Mouse (Mus musculus): ENCODE data around the gene Dnajc10. TPM values are rescaled to one million over a fixed set of nuclear protein-coding genes. Genes with fewer than 3 reads are reported as not detected.
A peak's percentile ranks its signal among the peaks of the same experiment; 100 is the strongest.

Gene Dnajc10
- polyA plus RNA-seq (2011; ENCODE audit: insufficient read length, low read depth, missing spikeins), result 132 and 136 TPM in 2 replicates

DNA sequence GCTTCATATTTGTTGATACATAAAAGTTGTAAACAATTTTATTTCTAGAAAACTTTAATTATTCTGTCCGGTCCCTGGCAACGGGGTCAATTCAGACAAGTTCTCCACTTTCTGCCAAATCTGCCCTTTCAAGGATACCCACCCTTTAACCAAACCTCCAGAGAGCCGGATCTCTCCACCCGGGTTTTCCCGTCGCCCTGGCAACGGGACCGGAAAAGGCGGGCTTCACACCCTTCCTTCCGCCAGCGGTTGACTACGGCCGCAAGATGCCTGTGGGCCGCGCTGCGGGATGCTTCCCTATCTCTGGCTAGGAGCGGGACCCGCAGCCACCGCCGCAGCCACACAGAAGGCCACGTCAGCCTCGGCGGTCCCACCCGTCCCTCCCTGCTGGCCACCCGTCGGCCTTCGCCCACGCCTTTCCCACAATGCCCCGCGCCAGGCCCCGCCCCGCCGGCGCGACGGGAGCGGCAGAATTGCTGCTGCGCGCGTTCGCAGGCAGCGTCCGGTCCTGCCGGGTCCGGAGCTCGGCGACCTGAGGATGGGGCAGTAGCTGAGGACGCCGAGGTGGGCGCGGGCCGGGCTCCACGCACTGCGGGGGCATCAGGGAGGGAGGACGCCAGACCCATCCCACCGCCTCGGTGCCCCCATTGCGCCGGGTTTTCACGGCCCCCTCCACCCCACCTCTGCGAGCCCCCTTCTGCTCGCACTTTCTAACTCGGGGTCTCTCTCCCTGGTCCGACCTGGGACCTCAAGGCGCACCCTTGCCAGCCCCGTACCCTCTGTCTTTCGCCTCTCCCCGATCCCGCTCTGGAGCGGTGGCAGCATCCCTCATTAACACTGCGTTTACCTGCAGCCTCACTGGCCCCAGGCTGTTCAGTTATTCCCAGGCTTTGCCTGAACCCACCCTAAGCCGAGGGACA, at the start of gene Dnajc10:
Dnajc10 (plus strand) TSS at position 225 of the 920 bp plus-strand sequence.
- TF ChIP-seq CTCF (IDR thresholded peaks at IDR 0.05; ENCODE audit: borderline replicate concordance, insufficient read depth, low read length) (no peak), POLR2A (IDR thresholded peaks at IDR 0.05; ENCODE audit: low read depth, low read length) (peak; percentile 96)
- peak within 1 kb of the TSS; percentile 68 for H3K27ac ChIP-seq (ENCODE audit: insufficient read depth, low read length)
- peak within 1 kb of the TSS; percentile 97 for H3K4me3 ChIP-seq (ENCODE audit: insufficient read depth, low read length)
- no peaks in the 10 kb centered on the region for H3K4me1 ChIP-seq (ENCODE audit: control insufficient read depth, insufficient read depth, low read length)

DNA sequence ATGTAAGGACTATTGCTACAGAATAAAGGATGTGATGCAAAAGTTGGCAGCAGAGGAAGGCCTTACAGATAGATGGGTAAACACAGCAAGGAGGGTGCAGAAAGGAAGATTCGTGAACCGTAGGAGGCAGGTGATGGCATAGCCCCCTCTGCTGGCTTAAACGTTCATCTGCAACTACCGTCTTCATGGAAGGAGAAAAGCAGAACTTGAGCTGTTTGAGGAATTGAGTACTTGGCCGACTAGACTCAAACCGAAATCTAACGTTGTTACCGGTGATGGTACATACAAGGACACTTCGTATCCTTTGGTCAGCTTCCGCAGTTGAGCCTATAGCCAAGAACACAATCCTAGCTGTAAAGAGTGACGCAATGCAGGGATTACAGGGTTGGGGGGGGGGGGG, 48.4 kb upstream of the Dnajc10 start:
- TF ChIP-seq CTCF (IDR thresholded peaks at IDR 0.05; ENCODE audit: borderline replicate concordance, insufficient read depth, low read length) (peak; percentile 75; the same call in 1 of the 2 replicates), POLR2A (IDR thresholded peaks at IDR 0.05; ENCODE audit: low read depth, low read length) (no peak)
- H3K27ac ChIP-seq (ENCODE audit: insufficient read depth, low read length), result no peak overlapping the region
- no peaks in the 10 kb centered on the region for H3K4me1 ChIP-seq (ENCODE audit: control insufficient read depth, insufficient read depth, low read length)
- no peak overlapping the region for H3K4me3 ChIP-seq (ENCODE audit: insufficient read depth, low read length)

DNA sequence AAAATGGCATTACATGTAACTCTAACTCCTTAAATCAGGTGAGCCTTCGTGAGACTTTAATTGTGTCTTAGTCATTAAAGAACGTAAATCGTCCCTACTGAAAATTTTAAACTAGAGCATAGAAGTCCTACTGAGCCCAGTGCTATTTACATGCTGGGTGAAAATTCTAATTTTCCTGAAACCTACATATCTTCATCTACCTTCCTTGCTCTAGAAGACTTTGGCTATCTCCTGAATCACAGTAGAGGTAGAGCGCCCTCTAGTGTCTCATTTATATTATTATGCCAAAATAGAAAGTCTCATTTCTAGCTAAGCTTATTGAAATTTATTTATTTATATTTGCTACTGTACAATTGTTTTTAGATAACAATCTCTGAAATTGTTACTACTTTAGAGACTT, 47.2 kb upstream of the Dnajc10 start:
- no peak overlapping the region for H3K4me3 ChIP-seq (ENCODE audit: insufficient read depth, low read length)
- no peaks in the 10 kb centered on the region for H3K4me1 ChIP-seq (ENCODE audit: control insufficient read depth, insufficient read depth, low read length)
- no peak overlapping the region for H3K27ac ChIP-seq (ENCODE audit: insufficient read depth, low read length)
- no peak for TF ChIP-seq POLR2A (IDR thresholded peaks at IDR 0.05; ENCODE audit: low read depth, low read length)
- no peak for TF ChIP-seq CTCF (IDR thresholded peaks at IDR 0.05; ENCODE audit: borderline replicate concordance, insufficient read depth, low read length)

DNA sequence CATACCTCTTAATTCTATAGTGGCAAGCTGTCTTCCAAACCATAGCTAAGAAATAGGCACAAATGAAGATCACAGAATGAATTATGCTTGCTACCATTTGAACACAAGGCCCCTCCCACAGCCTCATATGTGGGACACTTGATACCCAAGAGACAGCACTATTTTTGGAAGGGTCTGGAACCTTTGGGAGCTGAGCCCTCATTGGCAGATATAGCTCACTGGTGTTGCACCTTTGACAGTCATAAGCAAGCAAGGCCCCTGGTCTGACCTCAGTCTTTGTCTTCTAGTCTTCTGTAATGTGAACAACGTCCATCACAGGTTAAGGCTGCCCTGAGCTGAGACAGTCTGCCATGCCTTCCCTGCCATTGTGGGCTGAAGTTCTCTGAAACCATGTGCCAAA, 43.8 kb upstream of the Dnajc10 start:
- no peak for TF ChIP-seq POLR2A (IDR thresholded peaks at IDR 0.05; ENCODE audit: low read depth, low read length)
- no peak for TF ChIP-seq CTCF (IDR thresholded peaks at IDR 0.05; ENCODE audit: borderline replicate concordance, insufficient read depth, low read length)
- Histone ChIP-seq H3K4me3 (ENCODE audit: insufficient read depth, low read length) (no peak overlapping the region), H3K4me1 (ENCODE audit: control insufficient read depth, insufficient read depth, low read length) (no peaks in the 10 kb centered on the region), H3K27ac (ENCODE audit: insufficient read depth, low read length) (no peak overlapping the region)

DNA sequence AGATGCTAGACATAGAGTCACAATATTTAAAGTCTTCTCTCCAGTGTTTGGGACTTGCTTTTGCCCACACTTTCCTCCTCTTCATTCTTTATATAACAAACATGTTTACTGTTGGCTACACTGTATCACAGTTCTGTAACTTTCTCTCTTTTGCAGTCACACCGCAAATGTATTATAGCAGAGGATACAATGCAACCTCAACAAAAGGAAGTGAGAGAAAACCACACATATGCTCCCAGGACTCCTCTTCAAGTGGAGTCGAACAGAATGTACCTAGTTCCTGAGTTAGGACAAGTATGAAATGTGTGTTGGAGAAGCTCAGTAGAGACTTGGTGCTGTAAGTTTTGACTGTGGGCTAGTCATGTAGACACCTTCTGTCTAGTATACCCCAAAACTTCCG, 42.2 kb upstream of the Dnajc10 start:
- H3K27ac ChIP-seq (ENCODE audit: insufficient read depth, low read length), result no peak overlapping the region
- no peak overlapping the region for H3K4me3 ChIP-seq (ENCODE audit: insufficient read depth, low read length)
- H3K4me1 ChIP-seq (ENCODE audit: control insufficient read depth, insufficient read depth, low read length), result no peaks in the 10 kb centered on the region
- TF ChIP-seq CTCF (IDR thresholded peaks at IDR 0.05; ENCODE audit: borderline replicate concordance, insufficient read depth, low read length), result no peak
- no peak for TF ChIP-seq POLR2A (IDR thresholded peaks at IDR 0.05; ENCODE audit: low read depth, low read length)

DNA sequence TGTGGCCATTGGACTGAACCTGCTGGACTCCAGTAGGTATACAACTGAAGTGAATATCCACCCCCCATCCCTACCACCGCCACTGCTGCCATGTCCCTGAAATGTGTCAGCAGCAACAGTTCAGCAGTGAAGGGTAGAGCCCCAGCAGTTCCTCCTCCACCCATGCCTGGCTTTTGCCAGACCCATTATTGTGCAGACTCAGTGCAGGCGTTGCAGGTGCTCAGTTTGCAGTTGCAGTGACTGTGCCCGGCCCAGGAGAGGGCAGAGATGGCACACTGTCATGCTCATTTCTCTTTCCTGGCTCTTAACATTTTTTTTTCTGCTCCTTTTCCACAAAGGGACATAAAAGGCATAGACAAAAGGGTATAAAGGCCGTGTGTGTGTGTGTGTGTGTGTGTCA, 41.5 kb upstream of the Dnajc10 start:
- no peak for TF ChIP-seq POLR2A (IDR thresholded peaks at IDR 0.05; ENCODE audit: low read depth, low read length)
- no peak for TF ChIP-seq CTCF (IDR thresholded peaks at IDR 0.05; ENCODE audit: borderline replicate concordance, insufficient read depth, low read length)
- Histone ChIP-seq H3K27ac (ENCODE audit: insufficient read depth, low read length) (no peak overlapping the region), H3K4me3 (ENCODE audit: insufficient read depth, low read length) (no peak overlapping the region)

DNA sequence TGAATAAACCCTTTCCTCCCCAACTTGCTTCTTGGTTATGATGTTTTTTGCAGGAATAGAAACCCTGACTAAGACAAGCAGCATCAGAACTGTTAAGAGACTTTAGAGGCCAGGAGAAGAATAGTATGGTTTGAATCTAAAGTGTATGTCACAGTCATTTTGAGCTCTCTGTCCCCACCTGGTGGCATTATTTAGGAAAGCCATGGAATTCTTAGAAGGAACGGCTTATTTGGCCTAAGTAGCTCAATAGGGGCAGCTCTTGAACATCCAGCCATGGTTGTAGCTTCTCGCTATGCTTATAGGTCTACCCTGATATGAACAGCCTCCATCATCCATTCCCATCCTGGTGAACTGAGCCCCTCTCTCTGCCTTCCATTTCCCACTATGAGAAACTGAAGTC, 40.1 kb upstream of the Dnajc10 start:
- Histone ChIP-seq H3K4me3 (ENCODE audit: insufficient read depth, low read length) (no peak overlapping the region), H3K27ac (ENCODE audit: insufficient read depth, low read length) (no peak overlapping the region), H3K4me1 (ENCODE audit: control insufficient read depth, insufficient read depth, low read length) (no peaks in the 10 kb centered on the region)
- TF ChIP-seq CTCF (IDR thresholded peaks at IDR 0.05; ENCODE audit: borderline replicate concordance, insufficient read depth, low read length), result no peak
- no peak for TF ChIP-seq POLR2A (IDR thresholded peaks at IDR 0.05; ENCODE audit: low read depth, low read length)

More for the DNA sequence above, 41.5 kb upstream of the Dnajc10 start:
- no peaks in the 10 kb centered on the region for H3K4me1 ChIP-seq (ENCODE audit: control insufficient read depth, insufficient read depth, low read length)

DNA sequence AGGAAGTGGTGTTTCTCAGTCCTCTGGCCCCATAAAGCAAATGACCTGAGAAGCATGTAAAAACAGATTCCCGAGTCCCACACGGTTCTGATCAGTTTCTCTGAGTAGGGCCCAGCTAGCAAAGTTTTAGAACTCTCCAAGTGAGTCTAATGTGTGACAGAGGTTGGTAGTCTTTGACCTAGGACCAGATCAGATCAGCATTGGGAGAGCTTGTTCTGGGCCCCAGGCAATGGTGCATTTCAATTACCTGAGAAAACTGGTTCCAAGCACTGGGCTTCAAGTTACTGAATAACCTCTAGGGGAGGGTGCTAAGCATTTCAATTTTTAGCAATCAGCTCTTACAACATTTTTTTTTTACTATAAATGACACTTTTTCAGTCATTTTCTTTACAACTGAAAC, 33.1 kb upstream of the Dnajc10 start:
- H3K4me1 ChIP-seq (ENCODE audit: control insufficient read depth, insufficient read depth, low read length), result 0 out of 2 replicates have a peak, but pooled peaks cover 2% of the 10 kb centered on the region
- TF ChIP-seq CTCF (IDR thresholded peaks at IDR 0.05; ENCODE audit: borderline replicate concordance, insufficient read depth, low read length) (no peak), POLR2A (IDR thresholded peaks at IDR 0.05; ENCODE audit: low read depth, low read length) (no peak)
- no peak overlapping the region for H3K4me3 ChIP-seq (ENCODE audit: insufficient read depth, low read length)
- H3K27ac ChIP-seq (ENCODE audit: insufficient read depth, low read length), result no peak overlapping the region

DNA sequence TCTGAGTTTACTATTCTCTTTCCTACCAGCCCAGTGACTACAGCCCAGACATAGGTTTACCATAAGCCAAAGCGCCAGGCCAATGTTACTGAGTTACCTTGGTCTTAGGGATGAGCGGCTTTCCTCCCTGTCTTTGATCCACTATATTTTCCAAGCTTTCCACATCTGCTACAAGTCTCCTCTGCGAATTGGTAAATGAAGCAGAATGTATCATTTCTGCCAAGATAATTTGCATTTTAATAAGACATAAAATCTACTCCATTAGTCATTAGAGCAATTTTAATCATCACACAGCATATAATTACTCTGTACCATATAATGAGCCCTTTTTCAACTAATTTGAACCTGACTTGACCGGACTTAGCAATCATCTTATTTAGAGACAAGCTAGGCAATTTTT, 28.9 kb upstream of the Dnajc10 start:
- 0 out of 2 replicates have a peak, but pooled peaks cover 2% of the 10 kb centered on the region for H3K4me1 ChIP-seq (ENCODE audit: control insufficient read depth, insufficient read depth, low read length)
- no peak overlapping the region; the same call in 1 of the 2 replicates for H3K27ac ChIP-seq (ENCODE audit: insufficient read depth, low read length)
- no peak overlapping the region for H3K4me3 ChIP-seq (ENCODE audit: insufficient read depth, low read length)
- TF ChIP-seq CTCF (IDR thresholded peaks at IDR 0.05; ENCODE audit: borderline replicate concordance, insufficient read depth, low read length) (no peak), POLR2A (IDR thresholded peaks at IDR 0.05; ENCODE audit: low read depth, low read length) (no peak)

DNA sequence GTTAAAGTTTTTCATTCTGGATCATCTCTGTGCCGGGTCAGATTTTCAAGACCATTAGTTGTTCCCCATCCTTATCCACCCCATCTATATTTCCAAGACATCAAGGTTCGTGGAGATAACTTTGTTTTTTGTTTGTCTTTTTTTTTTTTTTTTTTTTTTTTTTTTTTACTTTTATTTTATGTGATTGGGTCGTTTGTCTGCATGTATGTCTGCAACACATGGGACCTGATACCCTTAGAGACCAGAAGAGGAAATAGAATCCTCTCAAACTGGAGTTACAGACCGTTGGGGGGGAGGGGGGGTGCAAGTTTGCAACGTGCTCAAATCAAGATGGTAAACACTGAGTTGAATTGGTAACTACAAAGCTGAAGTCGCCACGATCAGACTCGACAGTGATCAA, 23.1 kb upstream of the Dnajc10 start, which contains the start of gene Prdx6b:
Prdx6b (plus strand) TSS at position 301 of the 400 bp plus-strand sequence.
- H3K4me1 ChIP-seq (ENCODE audit: control insufficient read depth, insufficient read depth, low read length), result no peaks in the 10 kb centered on the region
- no peak within 1 kb of the TSS for H3K27ac ChIP-seq (ENCODE audit: insufficient read depth, low read length)
- TF ChIP-seq POLR2A (IDR thresholded peaks at IDR 0.05; ENCODE audit: low read depth, low read length) (no peak), CTCF (IDR thresholded peaks at IDR 0.05; ENCODE audit: borderline replicate concordance, insufficient read depth, low read length) (no peak)
- no peak within 1 kb of the TSS for H3K4me3 ChIP-seq (ENCODE audit: insufficient read depth, low read length)

Measured in embryonic fibroblast, embryonic 13.5 days (primary cell).